32 mouse cellular contexts compared by ENCODE assay signal in genomic region chr19:34420293-34420792, GRCm38 (mm10). TPM values are rescaled to one million over a fixed set of nuclear protein-coding genes. Genes with fewer than 3 reads are reported as not detected.
DNase-seq lines count a peak whose midpoint lies in the region; ATAC-seq and TF ChIP-seq lines count a peak whose summit lies in the region.
"Had no signal": no experiment of that assay in that cellular context is flagged by ENCODE, and none has a peak within 500 bp of the region (broad histone marks: within the 10 kb centered on the region; RNA-seq: fewer than 3 reads in every experiment).

No protein-coding gene starts in this region.

- no peak for TF ChIP-seq CTCF in CH12.LX (conservative IDR thresholded peaks at IDR 0.05 in 1 of 2, IDR thresholded peaks at IDR 0.05 in 1 of 2; ENCODE audit: low read depth in 2 of 2, low read length in 2 of 2)

- in situ Hi-C loops in CH12.LX (cut with MboI; ENCODE audit: low pct_ligation_motif_present, low pct_unique_long_range_greater_than_20kb, low sequenced_read_pairs): no loop called here

- no peak for ATAC-seq in heart, embryonic 15.5 days (replicated peaks; ENCODE audit: insufficient number of reproducible peaks, insufficient read depth, low FRiP score, low read depth)
- ATAC-seq in kidney, embryonic 15.5 days (replicated peaks; ENCODE audit: low FRiP score): no peak
- ATAC-seq in megakaryocyte, adult 5-6 weeks (ENCODE audit: poor library complexity, severe bottlenecking): 0 out of 2 replicates have a peak, but pooled peaks have one; percentile 12
- ATAC-seq in hindbrain, embryonic 14.5 days (ENCODE audit: low FRiP score): no peak
- ATAC-seq: forebrain, embryonic 14.5 days; inflammation-experienced regulatory T-cells, adult 6 months; midbrain, embryonic 15.5 days; Patski had no signal

- no peak overlapping the region for H3K4me2 ChIP-seq in heart, embryonic 15.5 days
- H3K4me2 ChIP-seq in kidney, embryonic 15.5 days: no peak overlapping the region
- H3K4me2 ChIP-seq in CH12.LX (ENCODE audit: insufficient read depth, low read depth, poor library complexity, severe bottlenecking): peak overlapping the region; percentile 24; the same call in 1 of the 2 replicates
- no peak overlapping the region for H3K4me2 ChIP-seq in hindbrain, embryonic 14.5 days (replicated peaks)
- H3K4me2 ChIP-seq: embryonic facial prominence, embryonic 12.5 days; hindbrain, embryonic 15.5 days; liver, embryonic 15.5 days; lung, embryonic 15.5 days; midbrain, embryonic 15.5 days; stomach, embryonic 15.5 days had no signal

- H3K36me3 ChIP-seq in heart, embryonic 15.5 days: no peaks in the 10 kb centered on the region
- no peaks in the 10 kb centered on the region for H3K36me3 ChIP-seq in kidney, embryonic 15.5 days
- H3K36me3 ChIP-seq in CH12.LX (replicated peaks in 1 of 2; ENCODE audit: control insufficient read depth in 1 of 2, insufficient read depth in 1 of 2, low read length in 1 of 2): no peaks in the 10 kb centered on the region
- no peaks in the 10 kb centered on the region for H3K36me3 ChIP-seq in hindbrain, embryonic 14.5 days (replicated peaks; ENCODE audit: control insufficient read depth, insufficient read depth)
- H3K36me3 ChIP-seq: embryonic facial prominence, embryonic 12.5 days; heart, embryonic 10.5 days; hindbrain, embryonic 15.5 days; liver, embryonic 15.5 days; lung, embryonic 15.5 days; midbrain, embryonic 10.5 days; midbrain, embryonic 15.5 days; stomach, embryonic 15.5 days had no signal

- DNase-seq in heart, postnatal 4 days: no peak
- DNase-seq in kidney, postnatal 14 days: no peak
- DNase-seq in CH12.LX (ENCODE audit: extremely low read depth): no peak
- DNase-seq in hindbrain, embryonic 14.5 days (ENCODE audit: low spot score): no peak
- DNase-seq: adrenal gland, postnatal 14 days; cerebellum, adult 11-12 months; cerebellum, adult 9-11 months; embryo, embryonic 11 days; gastrocnemius, postnatal 14 days; heart, adult 11 months; kidney, postnatal 4 days; layer of hippocampus, postnatal 36 days; left cerebral cortex, postnatal 4 days; lung, postnatal 4 days; right cerebral cortex, postnatal 25 days; thymus, postnatal 14 days had no signal

- H3K4me1 ChIP-seq in heart, embryonic 15.5 days (replicated peaks): peaks cover 4% of the 10 kb centered on the region; the same call in 1 of the 2 replicates
- 0 out of 2 replicates have a peak, but pooled peaks cover 3% of the 10 kb centered on the region for H3K4me1 ChIP-seq in kidney, embryonic 15.5 days
- peaks cover 2 to 9% of the 10 kb centered on the region in 2 experiments; a peak in 3 of 4 replicates for H3K4me1 ChIP-seq in CH12.LX (ENCODE audit: control insufficient read depth in 1 of 2, insufficient read depth in 2 of 2)
- no peaks in the 10 kb centered on the region for H3K4me1 ChIP-seq in hindbrain, embryonic 14.5 days (replicated peaks; ENCODE audit: control insufficient read depth, insufficient read depth, low read length)
- H3K4me1 ChIP-seq: embryonic facial prominence, embryonic 12.5 days; heart, embryonic 10.5 days; hindbrain, embryonic 15.5 days; liver, embryonic 15.5 days; lung, embryonic 15.5 days; midbrain, embryonic 10.5 days; midbrain, embryonic 15.5 days; stomach, embryonic 15.5 days had no signal

- no peak for TF ChIP-seq RAD21 in CH12.LX (IDR thresholded peaks at IDR 0.05; ENCODE audit: low read depth, low read length)

- 48% methylated on average over 8 of the region's 8 CpGs for WGBS in heart, embryonic 15.5 days
- WGBS in kidney, embryonic 15.5 days: 60% methylated on average over 8 of the region's 8 CpGs
- 86% methylated on average over 8 of the region's 8 CpGs for WGBS in hindbrain, embryonic 14.5 days

- TF ChIP-seq POLR2A in CH12.LX (IDR thresholded peaks at IDR 0.05; ENCODE audit: low read depth, low read length): no peak

- H3K27me3 ChIP-seq in heart, embryonic 15.5 days: no peaks in the 10 kb centered on the region
- H3K27me3 ChIP-seq in kidney, embryonic 15.5 days: no peaks in the 10 kb centered on the region
- no peaks in the 10 kb centered on the region for H3K27me3 ChIP-seq in CH12.LX (replicated peaks)
- H3K27me3 ChIP-seq in hindbrain, embryonic 14.5 days (ENCODE audit: control insufficient read depth, insufficient read depth, low read length): no peaks in the 10 kb centered on the region
- H3K27me3 ChIP-seq: embryonic facial prominence, embryonic 12.5 days; hindbrain, embryonic 15.5 days; liver, embryonic 15.5 days; lung, embryonic 15.5 days; midbrain, embryonic 15.5 days; stomach, embryonic 15.5 days had no signal

- no peak overlapping the region for H3K9ac ChIP-seq in heart, embryonic 15.5 days
- no peak overlapping the region for H3K9ac ChIP-seq in kidney, embryonic 15.5 days
- no peak overlapping the region for H3K9ac ChIP-seq in CH12.LX (ENCODE audit: insufficient read depth, low read depth)
- no peak overlapping the region for H3K9ac ChIP-seq in hindbrain, embryonic 14.5 days
- H3K9ac ChIP-seq: embryonic facial prominence, embryonic 12.5 days; hindbrain, embryonic 15.5 days; liver, embryonic 15.5 days; lung, embryonic 15.5 days; midbrain, embryonic 15.5 days; stomach, embryonic 15.5 days had no signal

- dilution Hi-C loops in CH12.LX (cut with MboI; ENCODE audit: extremely low pct_ligation_motif_present, extremely low pct_unique_long_range_greater_than_20kb, low sequenced_read_pairs): no loop called here

- no peak for TF ChIP-seq EP300 in CH12.LX (IDR thresholded peaks at IDR 0.05; ENCODE audit: low read length)

- H3K4me3 ChIP-seq in heart, embryonic 15.5 days: no peak overlapping the region
- no peak overlapping the region for H3K4me3 ChIP-seq in kidney, embryonic 15.5 days (replicated peaks)
- no peak overlapping the region for H3K4me3 ChIP-seq in CH12.LX (replicated peaks in 1 of 3; ENCODE audit: low read depth in 2 of 3, low read length in 2 of 3, poor library complexity in 1 of 3)
- H3K4me3 ChIP-seq in hindbrain, embryonic 14.5 days (replicated peaks; ENCODE audit: low read length): no peak overlapping the region
- H3K4me3 ChIP-seq: embryonic facial prominence, embryonic 12.5 days; heart, embryonic 10.5 days; hindbrain, embryonic 15.5 days; liver, embryonic 15.5 days; lung, embryonic 15.5 days; midbrain, embryonic 10.5 days; midbrain, embryonic 15.5 days; stomach, embryonic 15.5 days had no signal

- H3K27ac ChIP-seq in heart, embryonic 15.5 days: peak overlapping the region; percentile 42; the same call in 1 of the 2 replicates
- peak overlapping the region; percentile 30; the same call in 1 of the 2 replicates for H3K27ac ChIP-seq in kidney, embryonic 15.5 days
- no peak overlapping the region for H3K27ac ChIP-seq in CH12.LX (ENCODE audit: insufficient read depth, low read depth)
- no peak overlapping the region for H3K27ac ChIP-seq in hindbrain, embryonic 14.5 days
- H3K27ac ChIP-seq: embryonic facial prominence, embryonic 12.5 days; heart, embryonic 10.5 days; hindbrain, embryonic 15.5 days; liver, embryonic 15.5 days; lung, embryonic 15.5 days; midbrain, embryonic 10.5 days; midbrain, embryonic 15.5 days; stomach, embryonic 15.5 days had no signal

- H3K9me3 ChIP-seq in heart, embryonic 15.5 days (replicated peaks): no peaks in the 10 kb centered on the region
- H3K9me3 ChIP-seq in kidney, embryonic 15.5 days (replicated peaks): no peaks in the 10 kb centered on the region
- no peaks in the 10 kb centered on the region for H3K9me3 ChIP-seq in CH12.LX (replicated peaks; ENCODE audit: low read length)
- no peaks in the 10 kb centered on the region for H3K9me3 ChIP-seq in hindbrain, embryonic 14.5 days (ENCODE audit: control insufficient read depth, low read length)
- H3K9me3 ChIP-seq: embryonic facial prominence, embryonic 12.5 days; heart, embryonic 10.5 days; hindbrain, embryonic 15.5 days; liver, embryonic 15.5 days; lung, embryonic 15.5 days; midbrain, embryonic 10.5 days; midbrain, embryonic 15.5 days; stomach, embryonic 15.5 days had no signal

- H3K79me2 ChIP-seq in CH12.LX (replicated peaks; ENCODE audit: control insufficient read depth, extremely low read depth, insufficient read depth, poor library complexity, severe bottlenecking): no peaks in the 10 kb centered on the region; the same call in 1 of the 2 replicates

TF ChIP-seq in CH12.LX, 34 proteins besides CTCF, POLR2A, EP300 and RAD21:
- TF ChIP-seq E2F4 (IDR thresholded peaks at IDR 0.05; ENCODE audit: insufficient replicate concordance, low read depth, low read length): no peak
- TF ChIP-seq UBTF (IDR thresholded peaks at IDR 0.05; ENCODE audit: low read depth, low read length): no peak
- TF ChIP-seq ELF1 (IDR thresholded peaks at IDR 0.05; ENCODE audit: low read depth, low read length): no peak
- TF ChIP-seq ZMIZ1 (IDR thresholded peaks at IDR 0.05; ENCODE audit: low read depth, low read length): no peak
- no peak for TF ChIP-seq USF2 (conservative IDR thresholded peaks at IDR 0.05; ENCODE audit: low read depth, low read length)
- TF ChIP-seq USF1 (IDR thresholded peaks at IDR 0.05; ENCODE audit: low read depth, low read length): no peak
- TF ChIP-seq MAFK (IDR thresholded peaks at IDR 0.05; ENCODE audit: insufficient replicate concordance, low read length): no peak
- TF ChIP-seq TBP (conservative IDR thresholded peaks at IDR 0.05; ENCODE audit: low read depth, low read length): no peak
- no peak for TF ChIP-seq MAX (IDR thresholded peaks at IDR 0.05; ENCODE audit: low read length)
- no peak for TF ChIP-seq GABPA (IDR thresholded peaks at IDR 0.05; ENCODE audit: insufficient replicate concordance, low read depth, low read length)
- TF ChIP-seq MEF2A (IDR thresholded peaks at IDR 0.05; ENCODE audit: borderline replicate concordance, low read depth, low read length): no peak
- TF ChIP-seq ZC3H11A (IDR thresholded peaks at IDR 0.05; ENCODE audit: low read depth, low read length): no peak
- TF ChIP-seq ZKSCAN1 (IDR thresholded peaks at IDR 0.05; ENCODE audit: borderline replicate concordance, low read depth, low read length): no peak
- no peak for TF ChIP-seq MYC (IDR thresholded peaks at IDR 0.05; ENCODE audit: low read depth, low read length)
- no peak for TF ChIP-seq CHD1 (IDR thresholded peaks at IDR 0.05; ENCODE audit: low read depth, low read length)
- TF ChIP-seq CHD2 (IDR thresholded peaks at IDR 0.05; ENCODE audit: low read length): no peak
- TF ChIP-seq JUND (conservative IDR thresholded peaks at IDR 0.05; ENCODE audit: low read depth, low read length): no peak
- no peak for TF ChIP-seq IRF4 (IDR thresholded peaks at IDR 0.05; ENCODE audit: low read depth, low read length)

RNA-seq across cellular contexts. Expression of gene Ch25h, which starts 54.6 kb away (rescaled TPM):
- 3.0 and 3.4 TPM in 2 replicates for polyA plus RNA-seq in heart, embryonic 15.5 days (2015; fragmentation: Nextera tagmentation; extraction: Ambion mirVana)
- total RNA-seq in heart, postnatal 4 days (2021): under 1 TPM; 0.32 to 0.45 TPM
- 1.8 and 2.2 TPM in 2 replicates for polyA plus RNA-seq in kidney, embryonic 15.5 days (2015; fragmentation: Nextera tagmentation; extraction: Ambion mirVana)
- not detected in 2 replicates for total RNA-seq in CH12.LX (2012; rRNA removed)
- not detected in 2 replicates for total RNA-seq in CH12.LX (2014; rRNA removed)
- polyA plus RNA-seq in CH12.LX (2012; ENCODE audit: insufficient read length, low read depth): not detected in 2 replicates
- not detected in 2 replicates for total RNA-seq in megakaryocyte, adult 5-6 weeks (2015)
- not detected in 2 replicates for total RNA-seq in megakaryocyte, adult 5-6 weeks (2017)
- 0.27 and 0.55 TPM in 2 replicates for polyA plus RNA-seq in hindbrain, embryonic 14.5 days (2014; fragmentation: Nextera tagmentation; extraction: Ambion mirVana)
- total RNA-seq: adrenal gland, postnatal 14 days; gastrocnemius, postnatal 14 days; MEL; neutrophil, adult 5-6 weeks had no signal
- polyA plus RNA-seq: Patski had no signal

Comparison
In these comparisons a context has a peak if more than half of its experiments do, and no peak if none do; other contexts are left out.
1. H3K27ac ChIP-seq: peak in heart, embryonic 15.5 days (single experiment) and kidney, embryonic 15.5 days (single experiment); none in CH12.LX (single experiment) and hindbrain, embryonic 14.5 days (single experiment).